Mouse (Mus musculus): ENCODE results near the gene H2al1g. TPM values are rescaled to one million over a fixed set of nuclear protein-coding genes. Genes with fewer than 3 reads are reported as not detected.

The H2al1g gene
- not detected in 2 replicates for polyA plus RNA-seq (2015; fragmentation: Nextera tagmentation; extraction: Ambion mirVana)

DNA sequence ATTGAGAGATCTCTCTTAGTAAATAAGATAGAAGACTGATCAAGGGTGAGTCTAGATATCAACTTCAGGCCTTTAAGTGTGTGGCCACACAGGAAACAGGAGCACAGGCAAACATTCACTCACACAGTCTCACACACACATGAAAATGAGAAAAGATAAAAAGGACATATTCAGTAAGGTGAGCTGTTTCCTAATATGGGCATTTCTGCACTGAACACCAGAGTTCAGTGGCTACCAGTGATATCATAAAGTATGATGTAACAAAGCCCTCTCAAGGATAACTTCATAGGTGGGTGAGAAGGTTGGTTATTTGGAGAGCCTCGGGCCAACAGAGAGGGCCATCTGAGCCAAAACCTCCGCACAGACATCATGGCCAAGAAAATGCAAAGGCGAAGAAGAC, at the start of gene H2al1g:
Gene H2al1g, plus strand, starts transcription at position 301 of the 400 bp plus-strand sequence.

DNA sequence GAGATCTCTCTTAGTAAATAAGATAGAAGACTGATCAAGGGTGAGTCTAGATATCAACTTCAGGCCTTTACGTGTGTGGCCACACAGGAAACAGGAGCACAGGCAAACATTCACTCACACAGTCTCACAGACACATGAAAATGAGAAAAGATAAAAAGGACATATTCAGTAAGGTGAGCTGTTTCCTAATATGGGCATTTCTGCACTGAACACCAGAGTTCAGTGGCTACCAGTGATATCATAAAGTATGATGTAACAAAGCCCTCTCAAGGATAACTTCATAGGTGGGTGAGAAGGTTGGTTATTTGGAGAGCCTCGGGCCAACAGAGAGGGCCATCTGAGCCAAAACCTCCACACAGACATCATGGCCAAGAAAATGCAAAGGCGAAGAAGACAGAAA, 19.1 kb upstream of the H2al1g start, which contains the start of gene H2al1a:
Gene H2al1a, plus strand, starts transcription at position 301 of the 400 bp plus-strand sequence.

DNA sequence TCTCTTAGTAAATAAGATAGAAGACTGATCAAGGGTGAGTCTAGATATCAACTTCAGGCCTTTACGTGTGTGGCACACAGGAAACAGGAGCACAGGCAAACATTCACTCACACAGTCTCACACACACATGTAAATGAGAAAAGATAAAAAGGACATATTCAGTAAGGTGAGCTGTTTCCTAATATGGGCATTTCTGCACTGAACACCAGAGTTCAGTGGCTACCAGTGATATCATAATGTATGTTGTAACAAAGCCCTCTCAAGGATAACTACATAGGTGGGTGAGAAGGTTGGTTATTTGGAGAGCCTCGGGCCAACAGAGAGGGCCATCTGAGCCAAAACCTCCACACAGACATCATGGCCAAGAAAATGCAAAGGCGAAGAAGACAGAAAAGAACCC, 15.9 kb upstream of the H2al1g start, which contains the start of gene H2al1b:
Gene H2al1b, plus strand, starts transcription at position 301 of the 400 bp plus-strand sequence.

DNA sequence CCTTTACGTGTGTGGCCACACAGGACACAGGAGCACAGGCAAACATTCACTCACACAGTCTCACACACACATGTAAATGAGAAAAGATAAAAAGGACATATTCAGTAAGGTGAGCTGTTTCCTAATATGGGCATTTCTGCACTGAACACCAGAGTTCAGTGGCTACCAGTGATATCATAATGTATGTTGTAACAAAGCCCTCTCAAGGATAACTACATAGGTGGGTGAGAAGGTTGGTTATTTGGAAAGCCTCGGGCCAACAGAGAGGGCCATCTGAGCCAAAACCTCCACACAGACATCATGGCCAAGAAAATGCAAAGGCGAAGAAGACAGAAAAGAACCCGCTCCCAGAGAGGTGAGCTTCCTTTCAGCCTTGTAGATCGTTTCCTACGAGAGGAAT, 12.7 kb upstream of the H2al1g start, which contains the start of gene H2al1c:
Gene H2al1c, plus strand, starts transcription at position 301 of the 400 bp plus-strand sequence.

DNA sequence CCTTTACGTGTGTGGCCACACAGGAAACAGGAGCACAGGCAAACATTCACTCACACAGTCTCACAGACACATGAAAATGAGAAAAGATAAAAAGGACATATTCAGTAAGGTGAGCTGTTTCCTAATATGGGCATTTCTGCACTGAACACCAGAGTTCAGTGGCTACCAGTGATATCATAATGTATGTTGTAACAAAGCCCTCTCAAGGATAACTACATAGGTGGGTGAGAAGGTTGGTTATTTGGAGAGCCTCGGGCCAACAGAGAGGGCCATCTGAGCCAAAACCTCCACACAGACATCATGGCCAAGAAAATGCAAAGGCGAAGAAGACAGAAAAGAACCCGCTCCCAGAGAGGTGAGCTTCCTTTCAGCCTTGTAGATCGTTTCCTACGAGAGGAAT, 9.5 kb upstream of the H2al1g start, which contains the start of gene H2al1d:
Gene H2al1d, plus strand, starts transcription at position 301 of the 400 bp plus-strand sequence.

DNA sequence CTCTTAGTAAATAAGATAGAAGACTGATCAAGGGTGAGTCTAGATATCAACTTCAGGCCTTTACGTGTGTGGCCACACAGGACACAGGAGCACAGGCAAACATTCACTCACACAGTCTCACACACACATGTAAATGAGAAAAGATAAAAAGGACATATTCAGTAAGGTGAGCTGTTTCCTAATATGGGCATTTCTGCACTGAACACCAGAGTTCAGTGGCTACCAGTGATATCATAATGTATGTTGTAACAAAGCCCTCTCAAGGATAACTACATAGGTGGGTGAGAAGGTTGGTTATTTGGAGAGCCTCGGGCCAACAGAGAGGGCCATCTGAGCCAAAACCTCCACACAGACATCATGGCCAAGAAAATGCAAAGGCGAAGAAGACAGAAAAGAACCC, 6.4 kb upstream of the H2al1g start, which contains the start of gene H2al1e:
Gene H2al1e, plus strand, starts transcription at position 301 of the 400 bp plus-strand sequence.

DNA sequence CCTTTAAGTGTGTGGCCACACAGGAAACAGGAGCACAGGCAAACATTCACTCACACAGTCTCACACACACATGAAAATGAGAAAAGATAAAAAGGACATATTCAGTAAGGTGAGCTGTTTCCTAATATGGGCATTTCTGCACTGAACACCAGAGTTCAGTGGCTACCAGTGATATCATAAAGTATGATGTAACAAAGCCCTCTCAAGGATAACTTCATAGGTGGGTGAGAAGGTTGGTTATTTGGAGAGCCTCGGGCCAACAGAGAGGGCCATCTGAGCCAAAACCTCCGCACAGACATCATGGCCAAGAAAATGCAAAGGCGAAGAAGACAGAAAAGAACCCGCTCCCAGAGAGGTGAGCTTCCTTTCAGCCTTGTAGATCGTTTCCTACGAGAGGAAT, 3.2 kb upstream of the H2al1g start, which contains the start of gene H2al1f:
Gene H2al1f, plus strand, starts transcription at position 301 of the 400 bp plus-strand sequence.

DNA sequence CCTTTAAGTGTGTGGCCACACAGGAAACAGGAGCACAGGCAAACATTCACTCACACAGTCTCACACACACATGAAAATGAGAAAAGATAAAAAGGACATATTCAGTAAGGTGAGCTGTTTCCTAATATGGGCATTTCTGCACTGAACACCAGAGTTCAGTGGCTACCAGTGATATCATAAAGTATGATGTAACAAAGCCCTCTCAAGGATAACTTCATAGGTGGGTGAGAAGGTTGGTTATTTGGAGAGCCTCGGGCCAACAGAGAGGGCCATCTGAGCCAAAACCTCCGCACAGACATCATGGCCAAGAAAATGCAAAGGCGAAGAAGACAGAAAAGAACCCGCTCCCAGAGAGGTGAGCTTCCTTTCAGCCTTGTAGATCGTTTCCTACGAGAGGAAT, 3.1 kb downstream of the H2al1g start, which contains the start of gene H2al1h:
Gene H2al1h, plus strand, starts transcription at position 301 of the 400 bp plus-strand sequence.

DNA sequence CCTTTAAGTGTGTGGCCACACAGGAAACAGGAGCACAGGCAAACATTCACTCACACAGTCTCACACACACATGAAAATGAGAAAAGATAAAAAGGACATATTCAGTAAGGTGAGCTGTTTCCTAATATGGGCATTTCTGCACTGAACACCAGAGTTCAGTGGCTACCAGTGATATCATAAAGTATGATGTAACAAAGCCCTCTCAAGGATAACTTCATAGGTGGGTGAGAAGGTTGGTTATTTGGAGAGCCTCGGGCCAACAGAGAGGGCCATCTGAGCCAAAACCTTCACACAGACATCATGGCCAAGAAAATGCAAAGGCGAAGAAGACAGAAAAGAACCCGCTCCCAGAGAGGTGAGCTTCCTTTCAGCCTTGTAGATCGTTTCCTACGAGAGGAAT, 6.3 kb downstream of the H2al1g start, which contains the start of gene H2al1i:
Gene H2al1i, plus strand, starts transcription at position 301 of the 400 bp plus-strand sequence.

DNA sequence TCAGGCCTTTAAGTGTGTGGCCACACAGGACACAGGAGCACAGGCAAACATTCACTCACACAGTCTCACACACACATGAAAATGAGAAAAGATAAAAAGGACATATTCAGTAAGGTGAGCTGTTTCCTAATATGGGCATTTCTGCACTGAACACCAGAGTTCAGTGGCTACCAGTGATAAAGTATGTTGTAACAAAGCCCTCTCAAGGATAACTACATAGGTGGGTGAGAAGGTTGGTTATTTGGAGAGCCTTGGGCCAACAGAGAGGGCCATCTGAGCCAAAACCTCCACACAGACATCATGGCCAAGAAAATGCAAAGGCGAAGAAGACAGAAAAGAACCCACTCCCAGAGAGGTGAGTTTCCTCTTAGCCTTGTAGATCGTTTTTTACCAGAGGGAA, 9.5 kb downstream of the H2al1g start, which contains the start of gene H2al1j:
Gene H2al1j, plus strand, starts transcription at position 301 of the 400 bp plus-strand sequence.

Other genes starting within 250 kb of the H2al1g start
- gene H2al1a, start 19.0 kb upstream of the H2al1g start, polyA plus RNA-seq (2015; fragmentation: Nextera tagmentation; extraction: Ambion mirVana): not detected in 2 replicates
- not detected in 2 replicates for gene H2al1b, start 15.8 kb upstream of the H2al1g start, polyA plus RNA-seq (2015; fragmentation: Nextera tagmentation; extraction: Ambion mirVana)
- not detected in 2 replicates for gene H2al1c, start 12.6 kb upstream of the H2al1g start, polyA plus RNA-seq (2015; fragmentation: Nextera tagmentation; extraction: Ambion mirVana)
- gene H2al1d, start 9.4 kb upstream of the H2al1g start, polyA plus RNA-seq (2015; fragmentation: Nextera tagmentation; extraction: Ambion mirVana): not detected in 2 replicates
- not detected in 2 replicates for gene H2al1e, start 6.3 kb upstream of the H2al1g start, polyA plus RNA-seq (2015; fragmentation: Nextera tagmentation; extraction: Ambion mirVana)
- gene H2al1f, start 3.1 kb upstream of the H2al1g start, polyA plus RNA-seq (2015; fragmentation: Nextera tagmentation; extraction: Ambion mirVana): not detected in 2 replicates
- gene H2al1h, start 3.2 kb downstream of the H2al1g start, polyA plus RNA-seq (2015; fragmentation: Nextera tagmentation; extraction: Ambion mirVana): not detected in 2 replicates
- not detected in 2 replicates for gene H2al1i, start 6.4 kb downstream of the H2al1g start, polyA plus RNA-seq (2015; fragmentation: Nextera tagmentation; extraction: Ambion mirVana)
- not detected in 2 replicates for gene H2al1j, start 9.6 kb downstream of the H2al1g start, polyA plus RNA-seq (2015; fragmentation: Nextera tagmentation; extraction: Ambion mirVana)